Mouse (Mus musculus): ENCODE results near the gene Tspan18.

GRCm38 (mm10) chr2:93324681-93325080 is 9.6 kb downstream of the Tspan18 start:
- TF ChIP-seq CHD2 (IDR thresholded peaks at IDR 0.05; ENCODE audit: low read depth, low read length) (no peak), MAFK (IDR thresholded peaks at IDR 0.05; ENCODE audit: insufficient read depth, low read depth, low read length) (no peak)
